In genomic region chr4:110029446-110029845, GRCm38 (mm10) we compare ENCODE assay signal across 12 mouse cellular contexts. TPM values are rescaled to one million over a fixed set of nuclear protein-coding genes. Genes with fewer than 3 reads are reported as not detected.
"Had no signal": no experiment of that assay in that cellular context is flagged by ENCODE, and none has a peak within 500 bp of the region (broad histone marks: within the 10 kb centered on the region; RNA-seq: fewer than 3 reads in every experiment).

No protein-coding gene starts in this region.

- H3K9ac ChIP-seq: kidney, embryonic 15.5 days; liver, embryonic 14.5 days; lung, embryonic 15.5 days; neural tube, embryonic 12.5 days; neural tube, embryonic 15.5 days had no signal

- H3K27me3 ChIP-seq: kidney, embryonic 15.5 days; lung, embryonic 15.5 days; neural tube, embryonic 12.5 days had no signal

- H3K27ac ChIP-seq: kidney, embryonic 15.5 days; left cerebral cortex, adult 2 months; liver, embryonic 14.5 days; lung, embryonic 15.5 days; midbrain, embryonic 10.5 days; neural tube, embryonic 12.5 days; neural tube, embryonic 15.5 days; stomach, postnatal 0 days had no signal

- H3K4me1 ChIP-seq: kidney, embryonic 15.5 days; lung, embryonic 15.5 days; midbrain, embryonic 10.5 days; neural tube, embryonic 12.5 days; neural tube, embryonic 15.5 days had no signal

- H3K9me3 ChIP-seq: kidney, embryonic 15.5 days; lung, embryonic 15.5 days; megakaryocyte, embryonic 14.5 days; midbrain, embryonic 10.5 days; neural tube, embryonic 12.5 days; neural tube, embryonic 15.5 days had no signal

- DNase-seq: layer of hippocampus, postnatal 36 days; lung, adult 18-20 months had no signal

- H3K36me3 ChIP-seq: kidney, embryonic 15.5 days; lung, embryonic 15.5 days; midbrain, embryonic 10.5 days; neural tube, embryonic 12.5 days; neural tube, embryonic 15.5 days had no signal

- H3K4me2 ChIP-seq: kidney, embryonic 15.5 days; lung, embryonic 15.5 days; neural tube, embryonic 12.5 days; neural tube, embryonic 15.5 days had no signal

- H3K4me3 ChIP-seq: kidney, embryonic 15.5 days; left cerebral cortex, adult 2 months; lung, embryonic 15.5 days; megakaryocyte, embryonic 14.5 days; midbrain, embryonic 10.5 days; neural tube, embryonic 12.5 days; neural tube, embryonic 15.5 days had no signal

RNA-seq across cellular contexts. Expression of gene Dmrta2, which starts 51.6 kb away (rescaled TPM):
- total RNA-seq: liver, adult 2 months had no signal
- polyA plus RNA-seq: neural tube, embryonic 15.5 days; stomach, postnatal 0 days had no signal
